Mouse (Mus musculus) liver, postnatal 0 days (tissue): ENCODE results near the gene Itsn2. TPM values are rescaled to one million over a fixed set of nuclear protein-coding genes. Genes with fewer than 3 reads are reported as not detected.
"Not testable (repeated sequence)": the region's sequence is repeated elsewhere in the genome, so short reads cannot be mapped to it uniquely, and the experiment has no call there.

Experiments
- ATAC-seq: fragments of 200-750 bp; cut with Nextera tagmentation; 2 replicates; pipeline ENCODE4 v1.8.0; 2017; ENCODE audit warnings: mild to moderate bottlenecking, moderate library complexity
- DNase-seq: peaks from one replicate; pipeline ENCODE4 v3.0.0-alpha.2; 2016
- H3K27ac ChIP-seq: fragments of 300-500 bp; sonication (generic); 2 replicates; pipeline ENCODE4 v1.5.1; 2014; ENCODE audit warnings: antibody characterized with exemption, moderate library complexity, mild to moderate bottlenecking, low read depth
- H3K27me3 ChIP-seq: fragments of 300-500 bp; sonication (generic); 2 replicates; pipeline ENCODE4 v1.6.1; 2014; ENCODE audit warnings: low read length, control low read depth, mixed read lengths; ENCODE audit not compliant: insufficient read depth
- H3K36me3 ChIP-seq: fragments of 300-500 bp; sonication (generic); replicated peaks from 2 replicates; pipeline ENCODE4 v1.6.1; 2014; ENCODE audit warnings: mild to moderate bottlenecking, control low read depth, low read length, moderate library complexity, mixed read lengths; ENCODE audit not compliant: insufficient read depth
- H3K4me1 ChIP-seq: fragments of 300-500 bp; sonication (generic); 2 replicates; pipeline ENCODE4 v1.6.1; 2014; ENCODE audit warnings: antibody characterized with exemption, mild to moderate bottlenecking, control low read depth; ENCODE audit not compliant: insufficient read depth
- H3K4me2 ChIP-seq: fragments of 300-500 bp; sonication (generic); 2 replicates; pipeline ENCODE4 v1.6.1; 2014; ENCODE audit warnings: low read depth, mild to moderate bottlenecking, low read length, moderate library complexity, mixed read lengths
- H3K4me3 ChIP-seq: fragments of 300-500 bp; sonication (generic); 2 replicates; pipeline ENCODE4 v1.5.1; 2014; ENCODE audit warnings: low read depth, low read length
- H3K9ac ChIP-seq: fragments of 300-500 bp; sonication (generic); replicated peaks from 2 replicates; pipeline ENCODE4 v1.6.1; 2014; ENCODE audit warnings: mild to moderate bottlenecking, moderate library complexity
- H3K9me3 ChIP-seq: fragments of 300-500 bp; sonication (generic); 2 replicates; pipeline ENCODE4 v1.6.1; 2016; ENCODE audit warnings: mild to moderate bottlenecking, control low read depth, low read length, mixed read lengths
- CTCF ChIP-seq: sonication (generic); IDR thresholded peaks from 2 replicates; pipeline ENCODE4 v1.5.1; 2016; ENCODE audit warnings: antibody characterized with exemption, low read depth
- EP300 ChIP-seq: IDR thresholded peaks from 2 replicates; pipeline ENCODE4 v1.6.1; 2016; ENCODE audit warnings: antibody characterized with exemption, low read depth, mild to moderate bottlenecking
- WGBS: fragments of 180-500 bp; shearing (Covaris S2); extraction: QIAGEN DNeasy Blood & Tissue Kit; methylation state at CpG from one replicate; pipeline ENCODE4 v1.1.7; 2014; ENCODE audit not compliant: insufficient replicate concordance; 5-methylcytosine and 5-hydroxymethylcytosine counted together
- polyA plus RNA-seq: library from polyadenylated mRNA; unstranded; fragments of >200 nt; fragmentation: Nextera tagmentation; extraction: Ambion mirVana; gene quantifications from 2 replicates; pipeline ENCODE4 v1.2.1, GENCODE M21; 2015

Gene Itsn2
- polyA plus RNA-seq, 1 experiment from 2014 or later: 17.5 TPM

DNA sequence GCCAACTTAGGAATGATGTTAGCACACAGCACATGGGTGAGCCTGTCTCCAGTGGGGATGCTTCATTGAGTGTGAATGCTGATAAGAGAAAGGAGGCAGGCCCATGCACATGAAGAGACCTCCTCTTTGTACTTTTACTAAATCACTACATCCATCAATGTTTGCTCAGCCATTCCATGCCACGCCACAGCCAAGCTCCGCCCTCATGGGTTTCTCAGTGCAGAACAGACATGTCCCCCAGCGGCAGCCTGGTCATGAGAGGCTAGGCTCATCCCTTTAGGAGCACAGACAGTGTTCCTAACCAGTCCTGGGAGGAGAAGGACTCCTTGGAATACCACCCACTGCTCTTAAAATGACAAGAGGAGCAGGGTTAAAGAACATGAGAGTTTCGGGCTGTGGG lies 139.2 kb downstream of the Itsn2 start:
- Histone ChIP-seq H3K4me3 (no peak overlapping the region), H3K4me1 (no peaks in the 10 kb centered on the region), H3K4me2 (no peak overlapping the region), H3K9me3 (no peaks in the 10 kb centered on the region), H3K36me3 (no peaks in the 10 kb centered on the region), H3K27ac (no peak overlapping the region), H3K9ac (no peak overlapping the region), H3K27me3 (no peaks in the 10 kb centered on the region)
- ATAC-seq: no peak
- 67% methylated on average over 4 of the region's 4 CpGs for WGBS
- DNase-seq: no peak
- TF ChIP-seq EP300 (no peak), CTCF (no peak)

DNA sequence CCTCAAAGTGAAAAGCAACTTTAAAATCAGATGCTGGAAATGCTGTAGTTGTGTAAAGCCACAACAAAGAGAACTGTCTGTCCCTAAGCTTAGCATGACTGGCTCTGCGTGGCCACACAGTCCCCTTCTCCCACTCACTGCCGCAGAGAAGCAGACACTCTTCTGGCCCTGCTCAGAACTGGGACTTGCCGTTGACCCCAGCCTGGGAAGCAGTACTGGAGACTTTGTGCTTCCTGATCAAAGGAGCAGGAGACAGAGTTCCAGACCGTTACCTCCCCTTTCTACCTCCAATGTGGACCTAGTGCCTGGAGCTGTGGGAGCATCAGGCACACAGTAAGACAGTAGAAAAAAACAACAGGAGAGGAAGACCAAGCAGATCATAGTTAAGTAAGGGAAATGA lies 139.9 kb downstream of the Itsn2 start:
- H3K9me3 ChIP-seq: no peaks in the 10 kb centered on the region
- DNase-seq: no peak
- no peaks in the 10 kb centered on the region for H3K27me3 ChIP-seq
- ATAC-seq: no peak
- 69% methylated on average over 4 of the region's 4 CpGs for WGBS
- no peak overlapping the region for H3K9ac ChIP-seq
- H3K4me3 ChIP-seq: no peak overlapping the region
- H3K4me2 ChIP-seq: no peak overlapping the region
- no peak for TF ChIP-seq EP300
- TF ChIP-seq CTCF: no peak
- no peaks in the 10 kb centered on the region for H3K4me1 ChIP-seq
- no peaks in the 10 kb centered on the region for H3K36me3 ChIP-seq
- no peak overlapping the region for H3K27ac ChIP-seq

DNA sequence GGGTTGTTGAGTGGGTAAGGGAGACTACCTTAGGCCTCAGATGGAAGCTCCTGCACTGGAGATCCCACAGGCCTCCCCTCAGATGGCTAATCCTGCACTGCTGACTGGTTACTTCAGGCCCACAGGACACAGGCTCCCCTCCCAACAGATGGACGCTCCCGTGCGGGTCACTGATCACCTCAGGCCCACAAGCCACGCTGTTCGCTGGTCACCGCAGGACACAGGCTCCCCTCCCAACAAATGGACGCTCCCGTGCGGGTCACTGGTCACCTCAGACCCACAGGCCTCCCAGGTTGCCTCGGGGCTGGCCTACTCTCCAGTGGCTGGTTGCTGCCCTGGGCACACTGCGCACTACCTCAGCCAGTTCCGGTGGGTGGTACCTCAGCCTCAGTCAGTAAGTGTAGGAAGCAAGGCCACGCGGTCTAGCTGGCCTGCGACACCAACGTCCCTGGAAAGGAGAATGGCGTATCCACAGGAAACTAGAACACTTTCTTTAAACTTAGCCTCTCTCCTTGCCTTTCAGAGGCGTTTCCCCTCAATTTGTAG lies 145.7 kb downstream of the Itsn2 start, which contains the start of gene Fam228a:
Fam228a (minus strand) TSS at position 400 of the 546 bp plus-strand sequence.
- H3K4me2 ChIP-seq: no peak within 1 kb of the TSS
- ATAC-seq: no peak
- H3K9ac ChIP-seq: no peak within 1 kb of the TSS
- H3K4me3 ChIP-seq: no peak within 1 kb of the TSS
- no peak within 1 kb of the TSS for H3K27ac ChIP-seq
- H3K27me3 ChIP-seq: no peaks in the 10 kb centered on the region
- no peaks in the 10 kb centered on the region for H3K4me1 ChIP-seq
- DNase-seq: no peak
- TF ChIP-seq CTCF (no peak), EP300 (no peak)
- H3K9me3 ChIP-seq: no peaks in the 10 kb centered on the region
- no peaks in the 10 kb centered on the region for H3K36me3 ChIP-seq
- 87% methylated on average over 18 of the region's 18 CpGs for WGBS

DNA sequence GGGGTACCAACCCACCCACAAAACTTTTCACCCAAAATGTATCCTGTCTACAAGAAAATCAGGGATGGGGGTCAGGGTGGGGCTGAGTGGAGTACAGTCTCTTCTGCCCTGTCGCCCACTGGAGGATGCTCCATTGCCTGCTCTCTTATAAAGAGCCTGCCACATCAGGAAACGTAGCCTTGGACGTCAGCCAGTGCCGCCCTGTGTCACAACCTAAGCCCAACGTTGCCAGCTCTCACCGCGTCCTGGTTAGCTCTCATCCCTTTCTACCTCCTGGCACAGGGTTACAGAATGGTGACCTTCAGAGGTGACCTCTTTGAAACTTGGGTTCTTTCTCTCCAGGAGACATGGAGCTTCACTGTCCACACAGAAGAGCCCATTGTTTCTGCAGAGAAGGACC lies 148.4 kb downstream of the Itsn2 start:
- H3K4me2 ChIP-seq: no peak overlapping the region
- 70% methylated on average over 7 of the region's 7 CpGs for WGBS
- ATAC-seq (no peak), DNase-seq (no peak)
- H3K4me3 ChIP-seq: no peak overlapping the region
- TF ChIP-seq EP300 (no peak), CTCF (no peak)
- H3K27ac ChIP-seq: no peak overlapping the region
- no peaks in the 10 kb centered on the region for H3K9me3 ChIP-seq
- H3K9ac ChIP-seq: no peak overlapping the region
- H3K27me3 ChIP-seq: no peaks in the 10 kb centered on the region
- H3K36me3 ChIP-seq: no peaks in the 10 kb centered on the region
- no peaks in the 10 kb centered on the region for H3K4me1 ChIP-seq

DNA sequence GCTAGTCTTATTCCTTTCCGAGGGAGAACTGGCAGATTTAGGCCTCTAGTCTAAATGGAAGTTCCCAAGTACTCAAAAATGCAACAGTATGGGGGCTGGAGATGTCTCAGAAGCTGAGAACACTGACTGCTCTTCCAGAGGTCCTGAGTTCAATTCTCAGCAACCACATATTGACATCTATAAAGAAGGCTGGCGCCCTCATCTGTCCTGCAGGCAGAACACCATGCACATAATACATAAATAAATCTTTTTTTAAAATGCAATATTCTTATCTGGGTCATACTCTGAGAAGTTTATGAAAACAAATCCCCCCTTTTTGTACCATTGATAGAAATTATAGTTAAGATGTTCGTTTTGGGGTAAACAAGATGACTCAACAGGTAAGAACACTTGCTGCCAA lies 149.7 kb downstream of the Itsn2 start:
- Histone ChIP-seq H3K36me3 (no peaks in the 10 kb centered on the region), H3K27ac (no peak overlapping the region), H3K9ac (no peak overlapping the region), H3K4me3 (no peak overlapping the region), H3K4me1 (no peaks in the 10 kb centered on the region), H3K4me2 (no peak overlapping the region), H3K9me3 (no peaks in the 10 kb centered on the region), H3K27me3 (no peaks in the 10 kb centered on the region)
- ATAC-seq (no peak), DNase-seq (no peak)
- 81% methylated on average over 3 of the region's 3 CpGs for WGBS
- no peak for TF ChIP-seq EP300
- TF ChIP-seq CTCF: peak; percentile 31; the same call in 1 of the 2 replicates

DNA sequence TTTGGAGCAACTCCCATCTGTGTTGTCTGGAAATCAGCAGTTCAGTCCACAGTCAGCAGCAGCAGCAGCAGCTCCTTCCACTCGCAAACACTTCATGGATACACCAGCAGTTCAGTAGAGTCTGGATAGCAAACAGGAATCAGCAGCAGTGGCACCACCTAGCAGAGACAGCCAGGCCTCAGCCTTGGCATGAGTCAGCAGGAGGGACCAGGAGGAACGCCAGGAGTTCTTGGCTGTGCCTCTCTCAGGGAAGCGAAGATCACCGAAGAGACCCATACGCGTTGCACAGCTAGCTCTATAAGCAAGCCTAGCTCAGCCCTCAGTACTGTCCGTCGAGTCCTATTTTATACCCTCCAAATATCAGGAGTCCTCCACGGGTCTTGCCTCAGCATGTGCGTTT lies 152.0 kb downstream of the Itsn2 start:
- H3K4me3 ChIP-seq: no peak overlapping the region
- H3K4me1 ChIP-seq: no peaks in the 10 kb centered on the region
- no peak for DNase-seq
- no peak for ATAC-seq
- no peak for TF ChIP-seq EP300
- TF ChIP-seq CTCF: no peak
- H3K36me3 ChIP-seq: no peaks in the 10 kb centered on the region
- H3K27ac ChIP-seq: no peak overlapping the region
- WGBS: 83% methylated on average over 10 of the region's 10 CpGs
- no peaks in the 10 kb centered on the region for H3K27me3 ChIP-seq
- no peaks in the 10 kb centered on the region for H3K9me3 ChIP-seq
- no peak overlapping the region for H3K9ac ChIP-seq
- H3K4me2 ChIP-seq: no peak overlapping the region

DNA sequence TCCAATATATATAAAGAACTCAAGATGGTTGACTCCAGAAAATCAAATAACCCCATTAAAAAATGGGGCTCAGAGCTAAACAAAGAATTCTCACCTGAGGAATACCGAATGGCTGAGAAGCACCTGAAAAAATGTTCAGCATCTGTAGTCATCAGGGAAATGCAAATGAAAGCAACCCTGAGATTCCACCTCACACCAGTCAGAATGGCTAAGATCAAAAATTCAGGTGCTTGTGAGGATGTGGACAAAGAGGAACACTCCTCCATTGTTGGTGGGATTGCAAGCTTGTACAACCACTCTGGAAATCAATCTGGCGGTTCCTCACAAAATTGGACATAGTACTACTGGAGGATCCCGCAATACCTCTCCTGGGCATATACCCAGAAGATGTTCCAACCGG lies 162.0 kb downstream of the Itsn2 start:
- H3K27me3 ChIP-seq, H3K9ac ChIP-seq, H3K27ac ChIP-seq, H3K36me3 ChIP-seq, H3K9me3 ChIP-seq, ATAC-seq, H3K4me3 ChIP-seq, H3K4me2 ChIP-seq, H3K4me1 ChIP-seq, DNase-seq: not testable (repeated sequence)
- 85% methylated on average over 4 of the region's 4 CpGs for WGBS
